Mouse (Mus musculus) naive thymus-derived CD4-positive, alpha-beta T cell, adult 2 months (primary cell): ENCODE measurements around the gene Gatb.
"Not testable (repeated sequence)": the region's sequence is repeated elsewhere in the genome, so short reads cannot be mapped to it uniquely, and the experiment has no call there.

ENCODE experiments used
- DNase-seq: peaks from one replicate; pipeline ENCODE4 v3.0.0-alpha.2; 2011; ENCODE audit warnings: low read depth

Gatb gene

DNA sequence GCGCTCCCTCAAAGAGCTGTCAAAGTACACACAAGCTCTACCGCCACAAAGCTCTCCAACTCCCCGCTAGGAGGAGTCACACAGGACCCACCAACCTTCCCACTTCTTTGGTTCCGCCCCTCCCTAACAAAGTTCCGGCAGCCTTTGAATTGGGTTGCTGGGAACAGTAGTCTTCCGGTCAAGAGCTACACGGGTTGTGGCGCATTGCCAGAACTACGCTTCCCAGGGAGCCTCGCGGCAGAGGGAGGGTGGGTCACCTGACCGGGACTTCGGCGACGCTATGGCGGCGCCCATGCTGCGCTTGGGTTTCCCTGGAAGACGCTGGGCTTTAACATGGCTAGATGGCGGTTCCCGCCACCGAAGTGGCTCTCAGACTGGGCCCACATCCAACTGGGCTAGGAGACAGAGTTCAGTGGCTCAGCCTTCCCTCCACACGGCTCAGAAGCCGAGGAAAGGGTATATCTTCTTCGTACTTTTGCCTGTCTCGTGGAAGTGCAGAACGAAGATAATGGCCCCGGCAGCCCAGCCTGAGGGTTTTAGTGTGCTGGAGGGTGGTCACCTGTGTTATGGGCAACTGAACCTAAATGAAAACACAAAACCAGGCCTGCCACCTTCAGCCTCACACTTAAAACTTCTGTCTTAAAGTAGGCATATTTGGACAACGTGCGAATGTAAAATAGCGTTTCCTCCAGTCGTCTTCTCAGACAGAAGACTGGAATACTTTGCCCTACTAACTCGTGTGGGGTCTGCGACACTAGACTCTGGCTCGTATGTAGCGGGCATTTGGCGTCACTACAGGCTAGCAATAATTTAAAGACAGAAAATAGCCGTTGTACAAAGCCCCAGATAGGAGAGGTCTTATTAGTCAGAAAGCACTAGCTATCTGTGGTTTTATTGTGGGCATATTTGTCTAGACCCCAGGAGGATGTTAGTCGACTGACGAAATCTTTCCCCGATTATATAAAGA lies at the start of gene Gatb:
Gene Gatb, plus strand, starts transcription at position 256 of the 967 bp plus-strand sequence.
- DNase-seq: peak; percentile 98

GRCm38 (mm10) chr3:85530601-85531161 lies 43.2 kb upstream of the Gatb start:
- no peak for DNase-seq

DNA sequence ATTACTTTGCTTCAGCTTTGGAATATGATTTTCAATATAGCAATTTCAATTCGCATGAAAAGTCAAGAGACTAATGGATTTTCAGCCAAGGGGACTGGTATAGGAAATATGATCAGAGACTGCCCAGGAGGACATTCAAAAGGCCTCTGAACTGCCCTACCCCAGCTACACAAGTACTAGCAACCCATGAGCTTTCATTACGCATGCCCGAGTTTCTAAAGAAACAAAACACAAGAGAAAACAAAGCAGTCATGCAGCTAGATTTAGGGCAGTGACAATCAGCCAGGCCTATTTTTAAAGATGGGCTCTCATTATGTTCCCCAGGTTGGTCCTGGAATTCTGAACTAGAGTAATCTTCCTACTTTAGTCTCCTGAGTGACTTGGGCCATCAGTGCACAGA lies 41.5 kb upstream of the Gatb start:
- DNase-seq: no peak

DNA sequence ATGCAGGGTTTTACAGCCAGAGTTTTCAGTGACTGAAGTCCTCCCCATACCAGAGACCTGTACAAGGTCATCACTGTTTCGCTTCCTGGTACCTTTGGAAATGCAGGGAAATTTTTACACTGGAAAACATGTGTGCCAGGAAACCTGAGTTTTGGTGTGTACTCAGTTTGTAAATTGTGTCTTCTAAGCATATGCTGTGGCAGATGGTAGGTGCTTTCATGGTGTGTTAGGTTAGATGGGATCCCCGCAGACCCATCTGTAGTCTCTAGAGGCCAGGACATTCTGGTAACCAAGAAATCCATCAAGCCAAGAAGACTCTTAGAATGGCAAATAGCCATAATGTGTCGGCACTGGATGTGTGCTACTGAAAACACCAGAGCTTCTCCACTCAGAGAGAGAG lies 38.9 kb upstream of the Gatb start:
- no peak for DNase-seq

- no peak for DNase-seq
These were observed 38.0 kb upstream of the Gatb start for GRCm38 (mm10) chr3:85535621-85536520.

- no peak for DNase-seq
These were observed 31.2 kb upstream of the Gatb start for GRCm38 (mm10) chr3:85542765-85543164.

- peak; percentile 8 for DNase-seq
These were observed 30.3 kb upstream of the Gatb start for GRCm38 (mm10) chr3:85543652-85544051.

- no peak for DNase-seq
These were observed 23.6 kb upstream of the Gatb start for GRCm38 (mm10) chr3:85550312-85550711.

GRCm38 (mm10) chr3:85551352-85551751 lies 22.6 kb upstream of the Gatb start:
- no peak for DNase-seq

DNA sequence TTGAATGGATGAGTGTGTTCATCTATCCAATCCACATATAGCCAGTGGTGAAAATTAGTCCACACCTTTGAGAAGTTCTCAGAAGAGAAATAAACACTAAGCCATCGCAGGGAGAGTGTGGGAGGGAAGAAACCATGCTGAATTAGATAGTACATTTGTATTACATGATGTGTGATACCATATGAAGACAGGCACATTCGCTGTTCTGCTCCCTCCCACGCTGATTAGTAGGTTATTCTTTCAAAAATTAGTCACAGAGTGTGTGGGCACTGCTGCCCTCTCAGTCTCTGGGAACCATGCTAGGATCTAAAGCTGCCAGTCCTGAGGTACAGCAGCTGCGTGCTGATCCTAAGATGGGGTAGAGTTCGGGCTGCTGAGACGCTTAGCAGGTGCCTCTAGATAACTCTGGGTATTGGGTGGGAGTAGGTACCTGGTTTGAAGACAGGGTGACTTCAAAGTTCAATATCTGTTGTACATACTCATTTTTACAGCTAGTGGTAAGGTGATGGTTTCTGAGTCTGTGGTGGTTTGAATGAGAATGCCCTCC lies 20.1 kb upstream of the Gatb start:
- no peak for DNase-seq

GRCm38 (mm10) chr3:85564603-85565002 lies 9.3 kb upstream of the Gatb start:
- no peak for DNase-seq

DNA sequence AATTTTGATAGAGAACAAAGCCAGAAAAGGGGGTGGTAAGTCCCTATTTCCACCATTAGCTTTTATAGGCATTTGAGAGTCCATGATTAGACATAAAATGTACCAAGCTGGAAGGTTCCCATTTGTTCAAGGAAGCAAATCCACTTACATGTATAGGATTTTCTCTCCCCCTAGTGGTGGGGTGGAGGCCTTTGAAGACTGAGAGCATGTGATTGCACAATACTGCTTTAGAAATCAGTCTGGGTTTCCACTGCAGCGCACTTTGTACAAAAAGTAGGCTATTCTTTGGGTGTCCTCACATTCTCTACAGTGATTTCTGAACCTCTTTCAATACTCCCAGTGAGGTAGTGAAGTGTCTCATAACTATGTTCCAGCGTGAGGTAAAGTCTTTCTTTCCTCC lies 2.6 kb upstream of the Gatb start:
- peak; percentile 52 for DNase-seq

- not testable (repeated sequence) for DNase-seq
These were observed 1.4 kb upstream of the Gatb start for GRCm38 (mm10) chr3:85572502-85572901.

GRCm38 (mm10) chr3:85573216-85573863 lies 579 bp upstream of the Gatb start:
- peak; percentile 4 for DNase-seq

DNA sequence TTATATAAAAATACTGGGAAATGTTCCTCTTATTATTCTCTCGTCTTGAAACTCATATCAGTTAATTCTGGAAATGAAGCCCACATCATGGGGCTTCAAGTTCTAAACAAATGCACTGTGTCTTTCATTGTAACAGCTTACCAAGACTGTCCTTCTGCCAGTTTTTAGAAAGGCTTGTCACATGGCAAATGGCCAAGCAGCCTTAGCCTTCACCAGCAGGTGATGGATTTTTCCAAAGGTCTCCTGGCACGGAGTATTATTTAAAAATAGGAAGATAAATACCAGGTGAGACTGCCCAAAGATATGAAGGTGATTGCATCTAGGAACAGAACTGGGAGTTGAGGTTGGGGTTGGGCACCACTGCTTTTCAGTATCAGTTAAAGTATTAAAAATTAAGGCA lies 8.8 kb downstream of the Gatb start:
- DNase-seq: no peak

DNA sequence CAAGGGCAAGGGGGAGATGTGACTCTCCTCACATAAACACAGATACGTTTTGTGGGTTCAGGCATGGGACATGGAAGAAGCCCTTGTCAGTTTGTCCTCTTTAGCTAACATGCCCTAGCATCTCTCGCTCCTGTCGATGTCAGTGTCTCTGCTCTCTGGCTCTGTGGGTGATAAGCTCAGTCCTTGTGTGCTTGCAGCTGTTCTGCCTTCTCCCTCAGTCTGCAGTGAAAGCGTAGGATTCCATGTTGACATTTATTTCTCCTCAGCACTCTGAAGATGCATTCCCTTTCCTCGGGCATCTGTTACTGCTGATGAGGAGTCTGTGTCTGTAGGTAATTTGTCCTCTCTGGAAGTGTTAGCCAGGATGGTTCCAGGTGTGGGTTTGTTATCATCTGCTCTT lies 9.3 kb downstream of the Gatb start:
- no peak for DNase-seq

GRCm38 (mm10) chr3:85584966-85585365 lies 11.0 kb downstream of the Gatb start:
- no peak for DNase-seq

DNA sequence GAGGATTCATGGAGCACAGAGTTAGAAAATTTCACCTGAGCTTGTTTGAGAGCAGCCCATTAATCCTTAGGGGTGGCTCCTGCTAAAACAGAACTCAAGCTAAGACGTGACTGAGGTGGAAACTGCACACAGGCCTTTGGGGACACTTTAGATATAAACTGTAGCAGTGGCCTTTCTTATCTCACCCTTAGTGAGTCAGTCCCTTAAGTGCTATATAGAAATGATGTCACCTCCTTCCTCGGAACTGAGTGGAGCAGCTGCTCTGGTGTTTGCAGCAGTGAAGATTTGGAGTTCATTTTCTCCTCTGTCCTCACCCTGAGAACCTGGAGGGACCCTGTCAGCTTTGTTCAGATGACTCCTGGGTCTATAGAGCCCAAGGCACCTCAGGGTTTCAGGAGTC lies 14.8 kb downstream of the Gatb start:
- DNase-seq: no peak

DNA sequence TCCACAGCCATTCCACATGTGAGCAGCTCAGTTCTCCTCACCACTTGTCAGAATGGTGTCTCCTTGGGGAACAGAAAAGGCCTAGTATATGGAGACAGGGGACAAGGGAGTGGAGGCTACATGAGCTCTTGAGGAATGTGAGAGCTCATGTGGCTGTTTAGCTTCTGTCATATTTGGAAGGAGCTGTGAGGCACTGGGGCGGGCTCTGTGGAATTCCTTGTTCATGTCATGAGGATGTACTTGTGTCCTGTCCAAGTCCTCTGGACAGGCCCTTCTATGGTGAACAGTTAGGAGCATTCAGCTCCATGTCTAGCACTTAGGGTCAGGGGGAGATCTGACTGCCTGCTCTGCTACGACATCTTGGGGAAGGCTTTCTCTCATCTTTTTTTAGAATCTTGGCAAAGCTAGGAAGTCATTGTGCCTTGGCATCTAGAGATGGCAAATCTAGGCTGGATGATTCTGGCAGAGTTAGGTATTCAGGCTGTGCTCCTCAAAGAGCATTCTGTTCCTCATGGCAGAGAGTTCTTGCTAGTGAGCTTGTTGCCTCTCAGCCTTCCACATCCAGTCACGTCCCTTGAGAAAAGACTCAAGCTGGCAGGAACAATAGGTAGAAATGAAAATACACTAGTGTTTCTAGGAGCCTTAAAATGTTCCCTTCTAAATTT lies 16.3 kb downstream of the Gatb start:
- no peak for DNase-seq

- no peak for DNase-seq
These were observed 18.1 kb downstream of the Gatb start for GRCm38 (mm10) chr3:85592067-85592466.

DNA sequence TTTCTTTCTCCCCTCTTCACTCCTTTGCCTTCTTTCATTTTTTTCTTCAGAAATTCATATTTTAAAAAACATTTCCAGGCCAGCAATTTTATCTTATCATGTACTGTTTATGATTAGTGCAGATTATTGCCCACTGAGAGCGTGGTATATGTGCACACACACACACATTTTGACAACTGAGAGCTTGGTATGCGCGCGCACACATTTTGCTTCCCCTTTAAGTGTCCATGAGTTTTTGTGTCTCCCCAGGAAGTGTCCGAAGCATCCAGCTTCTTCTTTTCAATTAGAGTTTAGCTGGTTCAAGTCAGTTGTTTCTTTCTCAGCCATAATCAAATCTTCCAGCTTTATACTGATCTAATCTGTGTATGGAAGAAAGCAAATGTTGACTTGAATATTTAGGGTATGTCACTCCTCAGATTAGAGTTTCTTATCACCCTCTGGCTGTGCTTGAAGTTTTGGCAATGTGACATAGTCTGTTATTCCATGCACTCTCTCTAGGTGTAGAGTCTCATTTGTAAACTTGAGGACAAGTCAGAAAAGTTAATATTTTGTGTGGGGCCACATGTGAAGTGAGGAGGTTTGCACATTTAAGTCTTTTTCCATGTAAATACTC lies 18.8 kb downstream of the Gatb start:
- no peak for DNase-seq
